Mouse (Mus musculus) erythroblast, embryonic 14.5 days (primary cell): ENCODE results near the gene Gba. TPM values are rescaled to one million over a fixed set of nuclear protein-coding genes. Genes with fewer than 3 reads are reported as not detected.
A peak's percentile ranks its signal among the peaks of the same experiment; 100 is the strongest.

ENCODE experiments used
- H3K27me3 ChIP-seq: 2 replicates; pipeline ENCODE4 v1.6.1; 2012; ENCODE audit warnings: inconsistent platforms; ENCODE audit not compliant: control insufficient read depth
- H3K36me3 ChIP-seq: 2 replicates; pipeline ENCODE4 v1.6.1; 2012; ENCODE audit warnings: mild to moderate bottlenecking, inconsistent platforms; ENCODE audit not compliant: control insufficient read depth
- H3K4me1 ChIP-seq: 2 replicates; pipeline ENCODE4 v1.6.1; 2012; ENCODE audit warnings: inconsistent platforms; ENCODE audit not compliant: control insufficient read depth
- H3K4me3 ChIP-seq: replicated peaks from 2 replicates; pipeline ENCODE3; 2012; ENCODE audit warnings: moderate library complexity, mild to moderate bottlenecking, inconsistent platforms
- H3K9me3 ChIP-seq: 2 replicates; pipeline ENCODE4 v1.6.1; 2012; ENCODE audit warnings: low read length, inconsistent platforms, mixed read lengths; ENCODE audit not compliant: control insufficient read depth
- GATA1 ChIP-seq: IDR thresholded peaks from 2 replicates; pipeline ENCODE4 v1.6.1; 2012; ENCODE audit warnings: low read length, inconsistent platforms, mixed read lengths
- TAL1 ChIP-seq: IDR thresholded peaks from 3 replicates; pipeline ENCODE4 v1.6.1; 2012; ENCODE audit warnings: low read length, inconsistent platforms, mixed read lengths
- polyA plus RNA-seq: library from polyadenylated mRNA; stranded (reverse); fragments of >175 nt; gene quantifications from 2 replicates; pipeline ENCODE4 v1.2.3, GENCODE M21; 2012

Gene Gba
- polyA plus RNA-seq, 1 experiment: 0.57 TPM

DNA sequence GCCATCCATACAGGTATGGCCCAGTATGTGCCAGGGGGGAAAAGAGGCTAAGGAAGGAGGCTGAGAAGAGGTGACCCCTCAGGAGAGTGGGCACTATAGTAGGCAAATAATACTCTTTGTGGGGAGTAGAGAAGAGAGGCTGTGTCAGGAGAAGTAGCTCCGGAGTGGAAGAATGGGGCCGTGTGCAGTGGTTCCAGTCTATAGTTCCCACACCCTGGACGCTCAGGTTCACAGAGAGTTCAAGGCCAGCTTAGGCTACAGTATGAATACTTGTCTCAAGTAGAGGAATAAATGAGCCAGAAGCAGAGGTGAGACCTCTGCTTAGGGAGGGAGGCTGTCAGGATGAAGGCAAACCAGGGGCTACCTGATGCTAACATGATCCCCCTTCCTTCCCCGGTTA lies 26.5 kb downstream of the Gba start:
- Histone ChIP-seq H3K27me3 (peaks cover 76% of the 10 kb centered on the region), H3K4me3 (no peak overlapping the region), H3K4me1 (peaks cover 19% of the 10 kb centered on the region), H3K36me3 (no peaks in the 10 kb centered on the region), H3K9me3 (no peaks in the 10 kb centered on the region; the same call in 1 of the 2 replicates)
- TF ChIP-seq TAL1 (no peak), GATA1 (no peak)

DNA sequence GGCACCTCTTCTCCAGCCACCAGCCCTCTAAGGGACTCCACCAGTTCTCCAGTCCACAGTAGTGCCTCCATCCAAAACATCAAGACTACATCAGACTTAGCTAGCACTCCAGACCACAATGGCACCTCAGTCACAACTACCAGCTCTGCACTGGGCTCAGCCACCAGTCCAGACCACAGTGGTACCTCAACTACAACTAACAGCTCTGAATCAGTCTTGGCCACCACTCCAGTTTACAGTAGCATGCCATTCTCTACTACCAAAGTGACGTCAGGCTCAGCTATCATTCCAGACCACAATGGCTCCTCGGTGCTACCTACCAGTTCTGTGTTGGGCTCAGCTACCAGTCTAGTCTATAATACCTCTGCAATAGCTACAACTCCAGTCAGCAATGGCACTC lies 27.8 kb downstream of the Gba start:
- Histone ChIP-seq H3K36me3 (no peaks in the 10 kb centered on the region), H3K27me3 (peaks cover 66% of the 10 kb centered on the region), H3K9me3 (no peaks in the 10 kb centered on the region; the same call in 1 of the 2 replicates), H3K4me3 (no peak overlapping the region), H3K4me1 (peaks cover 19% of the 10 kb centered on the region)
- no peak for TF ChIP-seq GATA1
- no peak for TF ChIP-seq TAL1

- Histone ChIP-seq H3K4me3 (no peak overlapping the region), H3K9me3 (no peaks in the 10 kb centered on the region), H3K27me3 (peaks cover 59% of the 10 kb centered on the region)
Measured at GRCm38 (mm10) chr3:89231345-89231744, 28.6 kb downstream of the Gba start.

GRCm38 (mm10) chr3:89231772-89232275 lies 29.1 kb downstream of the Gba start:
- TF ChIP-seq TAL1: no peak
- TF ChIP-seq GATA1: 0 out of 2 replicates have a peak, but pooled peaks have one; percentile 8
- Histone ChIP-seq H3K36me3 (no peaks in the 10 kb centered on the region), H3K9me3 (no peaks in the 10 kb centered on the region), H3K4me1 (peaks cover 19% of the 10 kb centered on the region), H3K27me3 (peaks cover 54% of the 10 kb centered on the region), H3K4me3 (no peak overlapping the region)

More at GRCm38 (mm10) chr3:89231345-89231744, 28.6 kb downstream of the Gba start:
- Histone ChIP-seq H3K4me1 (peaks cover 19% of the 10 kb centered on the region), H3K36me3 (no peaks in the 10 kb centered on the region)
- TF ChIP-seq GATA1 (no peak), TAL1 (no peak)

DNA sequence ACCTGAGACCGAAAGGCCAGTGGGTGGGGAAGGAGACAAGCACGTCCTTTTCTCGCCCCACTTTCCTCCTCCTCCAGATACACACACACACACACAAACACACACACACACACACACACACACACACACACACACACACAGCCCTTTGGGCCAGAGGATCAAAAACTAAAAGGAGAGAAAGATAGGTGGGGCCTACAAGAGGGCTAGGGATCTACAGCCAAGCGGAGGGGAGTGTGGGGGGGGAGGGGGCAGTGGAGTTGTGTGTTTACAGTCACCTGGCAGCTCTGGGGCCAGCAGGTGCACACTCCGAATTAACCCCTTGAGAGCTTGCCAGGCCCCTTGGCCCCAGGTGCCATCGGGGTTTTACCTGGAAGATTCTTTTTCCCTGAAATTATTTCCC lies 29.9 kb downstream of the Gba start:
- Histone ChIP-seq H3K36me3 (no peaks in the 10 kb centered on the region), H3K4me3 (no peak overlapping the region), H3K9me3 (no peaks in the 10 kb centered on the region), H3K4me1 (peaks cover 13% of the 10 kb centered on the region), H3K27me3 (peaks cover 47% of the 10 kb centered on the region)
- no peak for TF ChIP-seq TAL1
- TF ChIP-seq GATA1: no peak

DNA sequence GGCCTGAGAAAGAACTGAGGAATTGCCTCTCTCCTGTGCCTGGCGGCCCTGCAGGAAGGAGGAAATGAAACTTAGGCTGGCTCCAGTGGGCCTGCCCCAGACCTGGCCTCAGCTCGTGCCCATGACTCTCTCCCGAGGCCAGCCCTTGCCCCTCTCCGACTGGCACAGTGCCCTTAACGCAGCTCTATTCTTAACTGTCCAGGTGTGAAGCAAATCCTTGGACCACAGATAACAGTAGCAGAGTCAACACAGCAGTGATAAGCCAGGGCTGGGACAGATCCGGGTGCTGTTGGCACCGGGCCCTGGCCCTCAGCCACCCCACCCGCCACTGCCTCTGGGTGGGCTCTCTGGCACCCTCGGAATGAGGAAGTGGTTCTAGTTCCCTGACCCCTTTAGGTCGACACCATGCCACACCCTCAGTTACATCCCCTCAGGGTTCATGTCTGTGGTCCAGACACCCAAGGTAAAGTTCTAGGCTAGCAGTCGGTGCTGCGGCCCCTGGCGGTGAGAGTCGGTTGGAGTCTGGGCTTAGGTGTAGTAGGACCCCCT lies 30.9 kb downstream of the Gba start:
- Histone ChIP-seq H3K27me3 (peaks cover 41% of the 10 kb centered on the region), H3K4me3 (no peak overlapping the region), H3K36me3 (no peaks in the 10 kb centered on the region), H3K9me3 (no peaks in the 10 kb centered on the region), H3K4me1 (peaks cover 4% of the 10 kb centered on the region)
- no peak for TF ChIP-seq GATA1
- TF ChIP-seq TAL1: no peak

DNA sequence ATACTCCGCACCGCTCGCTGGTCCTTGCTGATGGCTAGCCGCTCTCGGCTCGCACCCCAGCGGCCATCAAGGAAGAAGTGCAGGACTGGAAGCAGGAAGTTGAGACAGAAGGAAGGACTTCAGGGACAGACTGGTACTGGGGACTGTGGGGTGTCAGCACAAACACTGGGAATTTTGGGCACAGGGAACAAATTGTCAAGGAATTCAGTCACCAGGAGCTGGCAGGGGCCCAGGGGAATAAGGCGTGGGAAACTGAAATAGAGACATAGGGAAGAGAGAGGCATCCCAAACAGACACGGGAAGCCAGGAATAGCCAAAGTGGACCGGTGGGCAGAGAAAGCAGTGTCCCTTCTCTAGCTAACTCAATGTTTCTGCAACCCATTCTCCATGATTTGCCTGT lies 33.8 kb downstream of the Gba start:
- H3K9me3 ChIP-seq: no peaks in the 10 kb centered on the region
- TF ChIP-seq GATA1 (no peak), TAL1 (no peak)
- no peaks in the 10 kb centered on the region for H3K36me3 ChIP-seq
- peaks cover 12% of the 10 kb centered on the region for H3K27me3 ChIP-seq
- peaks cover 2% of the 10 kb centered on the region for H3K4me1 ChIP-seq
- no peak overlapping the region for H3K4me3 ChIP-seq

DNA sequence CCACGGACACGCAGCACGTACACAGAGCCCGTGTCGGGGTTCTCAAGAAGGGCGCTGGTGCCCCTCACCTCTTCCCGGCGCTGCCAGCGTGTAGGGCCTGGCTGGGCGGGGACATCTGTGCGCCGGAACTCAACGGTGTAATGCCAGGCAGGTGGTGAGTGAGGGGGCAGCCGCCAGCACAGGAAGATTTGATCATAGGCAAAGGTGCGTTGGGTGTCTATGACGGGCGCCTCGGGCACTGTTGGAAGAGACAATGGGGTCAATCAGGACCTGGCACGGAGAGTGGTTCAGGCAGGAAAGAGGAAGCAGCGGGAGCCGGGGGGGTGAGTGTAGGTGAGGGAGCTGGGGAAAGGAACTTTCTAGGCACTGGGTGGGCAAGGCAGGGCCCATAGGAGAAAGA lies 35.0 kb downstream of the Gba start:
- Histone ChIP-seq H3K27me3 (peaks cover 6% of the 10 kb centered on the region), H3K4me1 (peaks cover 2% of the 10 kb centered on the region), H3K36me3 (no peaks in the 10 kb centered on the region), H3K4me3 (no peak overlapping the region), H3K9me3 (no peaks in the 10 kb centered on the region)
- TF ChIP-seq GATA1 (no peak), TAL1 (no peak)

DNA sequence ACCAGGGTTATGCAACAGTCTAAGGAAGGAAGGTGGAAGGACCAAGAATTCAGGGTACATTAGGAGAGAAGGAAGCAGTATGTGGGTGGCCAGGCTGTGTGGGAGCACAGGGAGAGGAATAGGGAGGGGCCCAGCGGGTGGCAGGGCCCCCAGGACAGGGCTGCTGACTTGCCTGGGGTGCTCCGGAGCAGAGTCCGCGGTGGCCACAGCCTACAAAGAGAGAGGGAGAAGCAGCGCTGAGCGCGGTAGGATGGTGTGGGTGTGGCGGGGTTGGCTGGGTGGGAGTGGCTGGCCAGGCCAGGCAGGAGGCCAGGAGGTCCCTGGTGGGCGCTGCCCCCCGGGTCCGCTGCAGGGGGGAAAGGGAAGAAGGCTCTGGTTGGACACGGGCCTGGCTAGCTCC lies 35.8 kb downstream of the Gba start:
- Histone ChIP-seq H3K9me3 (no peaks in the 10 kb centered on the region), H3K4me3 (no peak overlapping the region), H3K27me3 (peaks cover 9% of the 10 kb centered on the region), H3K36me3 (no peaks in the 10 kb centered on the region), H3K4me1 (peaks cover 2% of the 10 kb centered on the region)
- no peak for TF ChIP-seq GATA1
- no peak for TF ChIP-seq TAL1

DNA sequence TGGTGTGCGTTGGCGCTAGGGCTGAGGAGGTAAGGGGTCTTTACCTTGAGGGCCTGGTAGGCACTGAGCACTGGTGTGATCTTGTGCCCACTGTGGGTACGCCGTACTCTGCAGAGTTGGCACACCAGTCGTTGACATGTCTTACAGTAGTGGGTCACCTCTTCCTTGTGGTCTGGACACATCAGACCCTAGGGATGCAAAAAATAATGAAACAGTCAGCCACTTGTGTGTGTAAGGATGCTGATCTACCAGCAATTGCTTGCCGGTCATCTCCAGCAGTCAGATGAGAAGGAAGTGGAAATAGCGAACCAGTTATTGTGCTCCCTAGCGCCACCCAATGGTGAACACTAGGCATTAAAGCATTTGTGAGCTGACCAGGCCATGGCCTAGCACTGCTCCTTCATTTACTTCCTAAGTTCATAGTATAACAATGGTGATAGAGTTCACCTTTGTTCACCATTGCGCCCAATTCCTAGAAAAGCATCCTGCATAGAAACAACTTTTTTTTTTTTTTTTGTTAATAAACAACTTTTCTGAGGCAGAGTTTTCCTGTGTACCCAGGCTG lies 39.7 kb downstream of the Gba start:
- no peak for TF ChIP-seq TAL1
- TF ChIP-seq GATA1: no peak
- peaks cover 33% of the 10 kb centered on the region for H3K4me1 ChIP-seq

More for the DNA sequence above, 39.7 kb downstream of the Gba start:
- H3K36me3 ChIP-seq: no peaks in the 10 kb centered on the region
- peaks cover 33% of the 10 kb centered on the region for H3K27me3 ChIP-seq
- H3K4me3 ChIP-seq: no peak overlapping the region
- H3K9me3 ChIP-seq: no peaks in the 10 kb centered on the region
